Mouse (Mus musculus) myocyte (in vitro differentiated cells): ENCODE measurements around the gene Smg6. TPM values are rescaled to one million over a fixed set of nuclear protein-coding genes. Genes with fewer than 3 reads are reported as not detected.

Experiments
- H3K27me3 ChIP-seq: one replicate; pipeline ENCODE4 v1.6.1; 2011; ENCODE audit not compliant: control insufficient read depth, insufficient read depth, insufficient read length
- H3K36me3 ChIP-seq: one replicate; pipeline ENCODE4 v1.6.1; 2011; ENCODE audit not compliant: control insufficient read depth, insufficient read depth
- H3K4me2 ChIP-seq: one replicate; pipeline ENCODE4 v1.6.1; 2011; ENCODE audit warnings: low read depth, control low read depth
- H3K4me3 ChIP-seq: one replicate; pipeline ENCODE4 v1.5.1; 2011; ENCODE audit warnings: mild to moderate bottlenecking, control low read depth, moderate library complexity
- H3K79me2 ChIP-seq: one replicate; pipeline ENCODE4 v1.6.1; 2011; ENCODE audit not compliant: control insufficient read depth, insufficient read depth
- H3ac ChIP-seq: one replicate; pipeline ENCODE4 v1.6.1; 2011; ENCODE audit not compliant: control insufficient read depth, insufficient read length
- CEBPB ChIP-seq: IDR thresholded peaks from 2 replicates; pipeline ENCODE4 v1.6.1; 2011; ENCODE audit warnings: mild to moderate bottlenecking, moderate library complexity; ENCODE audit not compliant: poor library complexity, insufficient read depth, severe bottlenecking
- E2F4 ChIP-seq: IDR thresholded peaks from one replicate; pipeline ENCODE4 v1.6.1; 2011; ENCODE audit warnings: mild to moderate bottlenecking, control low read depth, moderate library complexity; ENCODE audit not compliant: insufficient read depth
- MAX ChIP-seq: IDR thresholded peaks from one replicate; pipeline ENCODE4 v1.6.1; 2011; ENCODE audit warnings: low read depth, mild to moderate bottlenecking, control low read depth
- MYOD1 ChIP-seq, 3 experiments: IDR thresholded peaks; one replicate each; pipeline ENCODE4 v1.6.1; 2011; ENCODE audit warnings: control low read depth in 2 of 3, low read depth in 2 of 3, mild to moderate bottlenecking in 2 of 3, moderate library complexity in 1 of 3; ENCODE audit not compliant: insufficient read length in 2 of 3, control insufficient read depth in 1 of 3
- MYOG ChIP-seq, 3 experiments: IDR thresholded peaks; one replicate each; pipeline ENCODE4 v1.6.1; 2011; ENCODE audit warnings: control low read depth in 2 of 3, low read depth in 2 of 3, mild to moderate bottlenecking in 2 of 3; ENCODE audit not compliant: insufficient read length in 2 of 3, control insufficient read depth in 1 of 3, insufficient read depth in 1 of 3
- POLR2A ChIP-seq: IDR thresholded peaks from one replicate; pipeline ENCODE4 v1.6.1; 2011; ENCODE audit warnings: low read depth, mild to moderate bottlenecking, control low read depth, moderate library complexity; ENCODE audit not compliant: insufficient read length
- POLR2AphosphoS2 ChIP-seq: IDR thresholded peaks from one replicate; pipeline ENCODE4 v1.6.1; 2011; ENCODE audit warnings: low read depth, control low read depth; ENCODE audit not compliant: insufficient read length
- REST ChIP-seq: IDR thresholded peaks from one replicate; pipeline ENCODE4 v1.6.1; 2011; ENCODE audit warnings: mild to moderate bottlenecking, control low read depth, moderate library complexity; ENCODE audit not compliant: insufficient read depth, insufficient read length
- SRF ChIP-seq: IDR thresholded peaks from one replicate; pipeline ENCODE4 v1.6.1; 2011; ENCODE audit warnings: low read depth; ENCODE audit not compliant: control insufficient read depth, insufficient read length
- TCF12 ChIP-seq: IDR thresholded peaks from one replicate; pipeline ENCODE4 v1.6.1; 2011; ENCODE audit warnings: mild to moderate bottlenecking, control low read depth; ENCODE audit not compliant: poor library complexity, insufficient read depth, severe bottlenecking
- TCF3 ChIP-seq: IDR thresholded peaks from one replicate; pipeline ENCODE4 v1.6.1; 2011; ENCODE audit warnings: low read depth, control low read depth; ENCODE audit not compliant: insufficient read length
- USF1 ChIP-seq: IDR thresholded peaks from one replicate; pipeline ENCODE4 v1.6.1; 2011; ENCODE audit warnings: low read depth, mild to moderate bottlenecking, control low read depth, moderate library complexity
- polyA plus RNA-seq: library from polyadenylated mRNA; unstranded; fragments of >200 nt; fragmentation: generic; extraction: Trizol; gene quantifications from one replicate; pipeline ENCODE4 v1.2.1, GENCODE M21; 2012; ENCODE audit warnings: missing spikeins

Gene Smg6
- polyA plus RNA-seq, 1 experiment, result 14.7 TPM

DNA sequence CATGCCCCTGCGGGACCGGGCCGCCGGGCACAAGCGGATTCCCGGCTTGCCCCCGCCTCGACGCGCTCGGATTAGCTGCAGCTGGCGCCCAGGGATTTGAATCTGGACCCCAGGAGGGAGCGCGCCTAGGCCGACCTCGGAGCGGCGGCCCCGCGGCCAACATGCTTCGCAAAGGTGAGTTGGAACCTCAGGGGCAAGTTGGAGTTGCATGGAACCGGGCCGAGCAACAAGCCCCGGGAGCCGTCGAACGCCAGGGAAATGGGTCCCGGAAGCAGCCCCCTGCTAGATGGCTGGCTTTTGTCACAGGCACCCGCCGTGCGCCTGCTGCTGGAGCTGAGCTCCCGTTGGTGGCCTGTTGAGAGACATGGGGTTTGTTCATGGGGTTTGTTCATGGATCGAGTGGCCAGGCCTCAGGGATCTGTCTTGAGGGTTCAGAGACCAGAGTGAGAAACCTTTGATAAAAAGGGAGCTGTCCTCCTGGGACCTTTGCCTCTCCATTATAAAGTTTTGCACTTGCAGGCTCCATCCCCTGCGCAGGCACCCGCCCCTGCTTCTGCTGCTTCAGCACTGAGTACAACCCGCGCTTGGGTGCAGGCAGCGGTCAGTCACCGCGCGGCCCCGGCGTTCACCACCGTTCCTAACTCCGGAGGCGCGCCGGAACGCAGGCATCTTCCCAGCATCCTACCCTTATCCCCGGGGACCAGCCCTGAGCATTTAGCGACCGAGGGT lies 268.7 kb downstream of the Smg6 start:
- Histone ChIP-seq H3K4me2 (peak overlapping the region; percentile 74), H3K79me2 (peaks cover 2% of the 10 kb centered on the region), H3ac (no peak overlapping the region), H3K27me3 (peaks cover 36% of the 10 kb centered on the region), H3K4me3 (peak overlapping the region; percentile 6), H3K36me3 (no peaks in the 10 kb centered on the region)
- TF ChIP-seq POLR2A (no peak), REST (no peak), MAX (no peak), MYOG (IDR thresholded peaks at IDR 0.05; ENCODE audit: control insufficient read depth in 1 of 3, insufficient read depth in 1 of 3, insufficient read length in 2 of 3, low read depth in 2 of 3) (no peak), CEBPB (no peak), POLR2AphosphoS2 (no peak), MYOD1 (IDR thresholded peaks at IDR 0.05; ENCODE audit: control insufficient read depth in 1 of 3, insufficient read length in 2 of 3, low read depth in 2 of 3) (no peak), TCF12 (no peak)

DNA sequence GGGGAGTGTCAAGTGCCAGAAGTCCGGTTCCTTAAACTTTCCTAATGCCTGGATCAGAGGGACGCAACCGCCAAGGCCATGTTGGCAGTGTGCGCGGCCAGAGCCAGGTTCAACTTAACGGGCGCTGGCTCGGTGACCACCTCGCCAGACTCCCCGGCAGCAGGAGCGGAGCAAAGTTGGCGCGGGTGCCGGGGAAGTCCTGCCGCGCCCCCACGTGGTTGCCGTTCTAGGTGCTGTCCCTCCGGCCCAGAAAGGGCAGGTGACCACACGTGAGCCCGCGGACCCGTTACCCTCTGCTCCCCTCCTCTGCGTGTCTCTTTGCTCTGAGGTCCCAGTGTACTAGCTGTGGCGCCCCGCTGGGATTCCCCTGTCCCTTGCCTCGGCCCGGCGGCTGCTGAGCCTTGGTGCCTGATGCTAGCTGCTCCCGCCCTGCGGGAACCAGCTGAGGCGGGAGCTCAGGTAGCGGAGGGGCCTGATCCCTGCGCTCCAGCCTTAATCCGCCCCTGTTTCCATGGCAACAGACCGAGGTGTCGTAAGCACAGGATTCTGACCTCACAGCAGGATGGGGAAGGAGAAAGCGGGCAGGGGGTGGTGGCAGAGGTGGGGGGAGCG lies 269.3 kb downstream of the Smg6 start:
- Histone ChIP-seq H3K27me3 (peaks cover 36% of the 10 kb centered on the region), H3K4me3 (no peak overlapping the region), H3K79me2 (no peaks in the 10 kb centered on the region), H3K4me2 (peak overlapping the region; percentile 74), H3K36me3 (no peaks in the 10 kb centered on the region), H3ac (no peak overlapping the region)
- no peak for TF ChIP-seq CEBPB
- no peak for TF ChIP-seq REST

DNA sequence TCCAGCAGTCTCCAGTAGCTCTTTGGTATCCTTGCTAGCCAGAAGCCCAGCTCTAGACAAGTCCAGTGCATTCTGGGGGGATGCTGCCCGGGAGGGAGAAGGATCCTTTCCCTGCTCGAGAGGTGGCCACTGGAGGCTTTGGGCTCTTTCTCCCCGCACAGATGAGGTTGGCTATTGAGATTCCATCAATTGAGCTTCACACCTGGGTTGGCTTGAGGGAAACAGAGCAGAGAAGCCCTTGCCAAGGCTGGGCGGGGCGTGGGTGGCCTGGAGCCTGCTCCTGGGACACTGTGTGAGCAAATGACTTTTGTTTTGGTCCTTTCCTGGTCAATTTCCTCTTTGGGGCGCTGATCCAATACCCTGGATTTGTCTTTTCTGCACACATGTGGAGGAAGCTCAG lies 270.5 kb downstream of the Smg6 start:
- Histone ChIP-seq H3K79me2 (no peaks in the 10 kb centered on the region), H3ac (no peak overlapping the region), H3K4me3 (no peak overlapping the region), H3K36me3 (no peaks in the 10 kb centered on the region), H3K27me3 (peaks cover 36% of the 10 kb centered on the region), H3K4me2 (no peak overlapping the region)
- no peak for TF ChIP-seq MAX
- TF ChIP-seq MYOD1 (IDR thresholded peaks at IDR 0.05; ENCODE audit: control insufficient read depth in 1 of 3, insufficient read length in 2 of 3, low read depth in 2 of 3), result no peak
- no peak for TF ChIP-seq REST
- TF ChIP-seq MYOG (IDR thresholded peaks at IDR 0.05; ENCODE audit: control insufficient read depth in 1 of 3, insufficient read depth in 1 of 3, insufficient read length in 2 of 3, low read depth in 2 of 3), result no peak
- TF ChIP-seq TCF12, result no peak
- no peak for TF ChIP-seq SRF
- TF ChIP-seq USF1, result no peak
- TF ChIP-seq POLR2A, result no peak
- TF ChIP-seq TCF3, result no peak
- no peak for TF ChIP-seq E2F4
- TF ChIP-seq CEBPB, result no peak

DNA sequence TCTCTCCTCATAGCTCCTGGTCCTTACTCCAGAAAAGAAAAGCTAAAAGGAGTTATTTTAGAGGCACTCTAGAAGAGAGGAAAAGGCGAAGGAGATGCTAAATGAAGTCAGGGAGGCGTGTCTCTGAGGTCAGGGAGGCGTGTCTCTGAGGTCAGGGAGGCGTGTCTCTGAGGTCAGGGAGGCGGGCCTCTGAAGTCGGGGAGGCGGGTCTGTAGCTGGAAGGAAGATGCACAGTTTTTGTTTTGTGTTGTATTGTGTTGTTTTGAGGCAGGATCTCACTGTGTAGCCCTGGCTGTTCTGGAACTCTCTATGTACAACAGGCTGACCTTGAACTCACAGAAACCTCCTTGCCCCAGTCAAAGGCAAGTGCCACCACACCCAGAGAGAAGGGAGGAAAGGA lies 272.3 kb downstream of the Smg6 start:
- TF ChIP-seq E2F4, result no peak
- TF ChIP-seq MYOG (IDR thresholded peaks at IDR 0.05; ENCODE audit: control insufficient read depth in 1 of 3, insufficient read depth in 1 of 3, insufficient read length in 2 of 3, low read depth in 2 of 3), result no peak
- no peak for TF ChIP-seq REST
- no peak for TF ChIP-seq SRF
- TF ChIP-seq MAX, result no peak
- no peak for TF ChIP-seq POLR2A
- no peak for TF ChIP-seq USF1
- no peak for TF ChIP-seq MYOD1 (IDR thresholded peaks at IDR 0.05; ENCODE audit: control insufficient read depth in 1 of 3, insufficient read length in 2 of 3, low read depth in 2 of 3)
- TF ChIP-seq POLR2AphosphoS2, result no peak
- no peak for TF ChIP-seq TCF12
- no peak for TF ChIP-seq TCF3
- no peak for TF ChIP-seq CEBPB
- peaks cover 36% of the 10 kb centered on the region for H3K27me3 ChIP-seq

DNA sequence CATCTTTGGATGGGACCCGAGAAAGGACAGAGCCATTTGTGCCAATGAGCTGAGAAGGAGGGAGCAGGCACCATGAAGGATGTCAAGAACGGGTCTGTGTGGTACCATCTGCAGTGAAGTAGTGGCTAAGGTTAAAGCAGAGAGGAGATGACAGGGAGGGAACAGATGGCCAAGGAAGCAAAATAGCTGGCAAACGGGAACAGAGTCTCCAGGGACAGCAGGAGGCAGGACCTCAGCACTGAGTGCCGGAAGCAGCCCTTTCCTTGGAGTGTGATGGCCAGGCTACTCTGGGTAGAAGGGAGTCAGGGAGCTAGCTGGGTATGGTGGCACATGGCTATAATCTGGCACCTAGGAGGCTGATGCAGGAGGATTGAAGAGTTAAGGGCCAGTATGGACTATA lies 273.2 kb downstream of the Smg6 start:
- TF ChIP-seq E2F4, result no peak
- TF ChIP-seq POLR2A, result no peak
- TF ChIP-seq REST, result no peak
- no peak for TF ChIP-seq TCF3
- TF ChIP-seq TCF12, result no peak
- TF ChIP-seq MYOD1 (IDR thresholded peaks at IDR 0.05; ENCODE audit: control insufficient read depth in 1 of 3, insufficient read length in 2 of 3, low read depth in 2 of 3), result no peak
- TF ChIP-seq USF1, result no peak
- no peak for TF ChIP-seq CEBPB
- no peak for TF ChIP-seq MYOG (IDR thresholded peaks at IDR 0.05; ENCODE audit: control insufficient read depth in 1 of 3, insufficient read depth in 1 of 3, insufficient read length in 2 of 3, low read depth in 2 of 3)
- no peak for TF ChIP-seq POLR2AphosphoS2
- no peak for TF ChIP-seq MAX
- no peak for TF ChIP-seq SRF
- H3K79me2 ChIP-seq, result no peaks in the 10 kb centered on the region
- H3K4me3 ChIP-seq, result no peak overlapping the region
- no peak overlapping the region for H3K4me2 ChIP-seq
- no peak overlapping the region for H3ac ChIP-seq
- no peaks in the 10 kb centered on the region for H3K36me3 ChIP-seq
- peaks cover 30% of the 10 kb centered on the region for H3K27me3 ChIP-seq

More for the DNA sequence above, 272.3 kb downstream of the Smg6 start:
- no peaks in the 10 kb centered on the region for H3K36me3 ChIP-seq
- H3K4me2 ChIP-seq, result no peak overlapping the region
- no peaks in the 10 kb centered on the region for H3K79me2 ChIP-seq
- H3ac ChIP-seq, result no peak overlapping the region
- H3K4me3 ChIP-seq, result no peak overlapping the region
